Mouse (Mus musculus) urinary bladder, adult 2 months (tissue): ENCODE measurements around the gene Wdr63. TPM values are rescaled to one million over a fixed set of nuclear protein-coding genes. Genes with fewer than 3 reads are reported as not detected.
"Not testable (repeated sequence)": the region's sequence is repeated elsewhere in the genome, so short reads cannot be mapped to it uniquely, and the experiment has no call there.

Experiments
- DNase-seq: peaks from one replicate; pipeline ENCODE4 v3.0.0; 2022; ENCODE audit warnings: low spot score
- polyA plus RNA-seq: library from polyadenylated mRNA; depleted of rRNA; stranded (reverse); fragments of >200 nt; gene quantifications from 2 replicates; pipeline ENCODE4 v1.2.3, GENCODE M21; 2012; rRNA removed

Wdr63 gene
- polyA plus RNA-seq, 1 experiment, result 0.25 TPM

GRCm38 (mm10) chr3:146010751-146011150 is 97.2 kb downstream of the Wdr63 start:
- DNase-seq, result no peak

- DNase-seq, result no peak
These were observed 97.9 kb downstream of the Wdr63 start for GRCm38 (mm10) chr3:146009859-146010645.

- no peak for DNase-seq
These were observed 100.1 kb downstream of the Wdr63 start for GRCm38 (mm10) chr3:146007872-146008271.

- no peak for DNase-seq
These were observed 103.4 kb downstream of the Wdr63 start for GRCm38 (mm10) chr3:146004347-146005051.

- DNase-seq, result not testable (repeated sequence)
These were observed 111.4 kb downstream of the Wdr63 start for GRCm38 (mm10) chr3:145996539-145996938.

- DNase-seq, result no peak
These were observed 112.4 kb downstream of the Wdr63 start for GRCm38 (mm10) chr3:145995489-145995888.

GRCm38 (mm10) chr3:145993481-145994201 is 114.3 kb downstream of the Wdr63 start:
- DNase-seq, result no peak

- DNase-seq, result no peak
These were observed 115.1 kb downstream of the Wdr63 start for GRCm38 (mm10) chr3:145992796-145993195.

- no peak for DNase-seq
These were observed 115.8 kb downstream of the Wdr63 start for GRCm38 (mm10) chr3:145991976-145992730.

GRCm38 (mm10) chr3:145991130-145991529 is 116.8 kb downstream of the Wdr63 start:
- DNase-seq, result no peak

Other genes starting within 250 kb of the Wdr63 start
- 24.3 and 25.7 TPM in 2 replicates for gene Bcl10, start 185.3 kb downstream of the Wdr63 start, polyA plus RNA-seq
- gene 2410004B18Rik, start 170.1 kb downstream of the Wdr63 start, polyA plus RNA-seq, result 18.9 and 23.1 TPM in 2 replicates
- gene Syde2, start 120.3 kb downstream of the Wdr63 start, polyA plus RNA-seq, result 9.9 and 10.9 TPM in 2 replicates
- 0.01 and 0.12 TPM in 2 replicates for gene Mcoln3, start 9.3 kb upstream of the Wdr63 start, polyA plus RNA-seq
- gene Mcoln2, start 41.7 kb upstream of the Wdr63 start, polyA plus RNA-seq, result 1.3 TPM in 2 replicates
- 3.8 and 4.4 TPM in 2 replicates for gene Lpar3, start 112.8 kb upstream of the Wdr63 start, polyA plus RNA-seq